Mouse (Mus musculus) liver, adult 2 months (tissue): Measurements from ENCODE around the gene Tex48. TPM values are rescaled to one million over a fixed set of nuclear protein-coding genes. Genes with fewer than 3 reads are reported as not detected.

Experiments
- DNase-seq: peaks from one replicate; pipeline ENCODE4 v3.0.0-alpha.2; 2011; ENCODE audit warnings: low read depth, low spot score; ENCODE audit errors: extremely low read depth
- H3K27ac ChIP-seq: fragments of 200-500 bp; replicated peaks from 2 replicates; pipeline ENCODE4 v1.5.1; 2012; ENCODE audit warnings: low read depth, mild to moderate bottlenecking, control low read depth, inconsistent platforms, low read length; ENCODE audit not compliant: insufficient read depth
- H3K27me3 ChIP-seq: fragments of 200-500 bp; 2 replicates; pipeline ENCODE4 v1.6.1; 2012; ENCODE audit warnings: mild to moderate bottlenecking, moderate library complexity, low read length, inconsistent platforms; ENCODE audit not compliant: control insufficient read depth, insufficient read depth
- H3K36me3 ChIP-seq: fragments of 200-500 bp; 2 replicates; pipeline ENCODE4 v1.6.1; 2012; ENCODE audit warnings: low read length, inconsistent platforms; ENCODE audit not compliant: control insufficient read depth, insufficient read depth
- H3K4me1 ChIP-seq: fragments of 200-500 bp; 2 replicates; pipeline ENCODE4 v1.6.1; 2011; ENCODE audit warnings: low read length; ENCODE audit not compliant: control insufficient read depth, insufficient read depth
- H3K4me3 ChIP-seq: fragments of 200-500 bp; 2 replicates; pipeline ENCODE4 v1.5.1; 2011; ENCODE audit warnings: low read depth, mild to moderate bottlenecking, control low read depth, low read length, moderate library complexity; ENCODE audit not compliant: insufficient read depth
- H3K79me2 ChIP-seq: fragments of 200-500 bp; 2 replicates; pipeline ENCODE4 v1.6.1; 2012; ENCODE audit warnings: inconsistent platforms, mild to moderate bottlenecking, low read length, moderate library complexity; ENCODE audit not compliant: control insufficient read depth, insufficient read depth
- H3K9ac ChIP-seq: fragments of 200-500 bp; 2 replicates; pipeline ENCODE4 v1.6.1; 2012; ENCODE audit warnings: low read depth, mild to moderate bottlenecking, control low read depth, inconsistent platforms, low read length
- CTCF ChIP-seq: fragments of 200-500 bp; IDR thresholded peaks from 2 replicates; pipeline ENCODE4 v1.5.1; 2011; ENCODE audit warnings: low read depth, low read length, control low read depth
- POLR2A ChIP-seq: fragments of 200-500 bp; IDR thresholded peaks from 2 replicates; pipeline ENCODE4 v1.6.1; 2011; ENCODE audit warnings: low read length, control low read depth; ENCODE audit not compliant: insufficient read depth; ENCODE audit errors: extremely low read depth
- whole genome bisulfite sequencing: fragments of 180-500 bp; shearing (Covaris S2); methylation state at CpG from one replicate; pipeline ENCODE4 v1.1.7; 2018; 5-methylcytosine and 5-hydroxymethylcytosine counted together
- polyA plus RNA-seq: library from polyadenylated mRNA; depleted of rRNA; stranded (reverse); fragments of >200 nt; gene quantifications from 2 replicates; pipeline ENCODE4 v1.2.3, GENCODE M21; 2012
- total RNA-seq: library from RNA; depleted of rRNA; stranded (reverse); fragments of >200 nt; gene quantifications from 2 replicates; pipeline ENCODE4 v1.2.3, GENCODE M21; 2014

The Tex48 gene
- total and polyA plus RNA-seq, 2 experiments, result not detected

- Histone ChIP-seq H3K36me3 (no peaks in the 10 kb centered on the region), H3K79me2 (no peaks in the 10 kb centered on the region), H3K27me3 (no peaks in the 10 kb centered on the region), H3K9ac (no peak overlapping the region), H3K27ac (no peak overlapping the region), H3K4me1 (no peaks in the 10 kb centered on the region), H3K4me3 (no peak overlapping the region)
- no peak for TF ChIP-seq POLR2A
- no peak for TF ChIP-seq CTCF
- DNase-seq, result no peak
- WGBS, result 92% methylated on average over 3 of the region's 3 CpGs
These were observed 16.7 kb downstream of the Tex48 start for GRCm38 (mm10) chr4:63605545-63605944.

GRCm38 (mm10) chr4:63604945-63605344 lies 17.3 kb downstream of the Tex48 start, which contains the start of gene Gm11213:
Gm11213 (minus strand) TSS chr4:63605261.
- no peaks in the 10 kb centered on the region for H3K79me2 ChIP-seq
- H3K9ac ChIP-seq, result no peak within 1 kb of the TSS
- WGBS, result 70% methylated on average over 3 of the region's 3 CpGs
- H3K27ac ChIP-seq, result no peak within 1 kb of the TSS
- DNase-seq, result no peak
- TF ChIP-seq POLR2A (no peak), CTCF (no peak)
- H3K4me1 ChIP-seq, result no peaks in the 10 kb centered on the region
- H3K27me3 ChIP-seq, result no peaks in the 10 kb centered on the region
- H3K4me3 ChIP-seq, result no peak within 1 kb of the TSS
- H3K36me3 ChIP-seq, result no peaks in the 10 kb centered on the region

GRCm38 (mm10) chr4:63601263-63601662 lies 21.0 kb downstream of the Tex48 start:
- no peak for DNase-seq
- TF ChIP-seq CTCF (no peak), POLR2A (no peak)
- Histone ChIP-seq H3K27ac (no peak overlapping the region), H3K4me3 (no peak overlapping the region), H3K36me3 (no peaks in the 10 kb centered on the region), H3K27me3 (no peaks in the 10 kb centered on the region), H3K4me1 (no peaks in the 10 kb centered on the region), H3K9ac (no peak overlapping the region), H3K79me2 (no peaks in the 10 kb centered on the region)

GRCm38 (mm10) chr4:63600786-63601185 lies 21.4 kb downstream of the Tex48 start:
- WGBS, result 60% methylated on average over 6 of the region's 6 CpGs
- H3K4me3 ChIP-seq, result no peak overlapping the region
- H3K27me3 ChIP-seq, result no peaks in the 10 kb centered on the region
- H3K79me2 ChIP-seq, result no peaks in the 10 kb centered on the region
- H3K4me1 ChIP-seq, result no peaks in the 10 kb centered on the region
- no peak overlapping the region for H3K27ac ChIP-seq
- TF ChIP-seq POLR2A (no peak), CTCF (no peak)
- no peak for DNase-seq
- no peak overlapping the region for H3K9ac ChIP-seq
- no peaks in the 10 kb centered on the region for H3K36me3 ChIP-seq

- Histone ChIP-seq H3K9ac (no peak overlapping the region), H3K4me1 (peaks cover 8% of the 10 kb centered on the region), H3K79me2 (no peaks in the 10 kb centered on the region), H3K27me3 (no peaks in the 10 kb centered on the region), H3K36me3 (no peaks in the 10 kb centered on the region), H3K27ac (no peak overlapping the region), H3K4me3 (no peak overlapping the region)
- TF ChIP-seq CTCF (no peak), POLR2A (no peak)
- no peak for DNase-seq
- 97% methylated on average over 4 of the region's 4 CpGs for WGBS
These were observed 26.2 kb downstream of the Tex48 start for GRCm38 (mm10) chr4:63596010-63596409.

- H3K27ac ChIP-seq, result no peak overlapping the region
- H3K9ac ChIP-seq, result no peak overlapping the region
- DNase-seq, result no peak
- no peak overlapping the region for H3K4me3 ChIP-seq
- TF ChIP-seq POLR2A, result no peak
- no peak for TF ChIP-seq CTCF
- H3K79me2 ChIP-seq, result no peaks in the 10 kb centered on the region
- H3K4me1 ChIP-seq, result peaks cover 8% of the 10 kb centered on the region
- H3K36me3 ChIP-seq, result no peaks in the 10 kb centered on the region
- no peaks in the 10 kb centered on the region for H3K27me3 ChIP-seq
- 19% methylated on average over 10 of the region's 10 CpGs for WGBS
These were observed 27.0 kb downstream of the Tex48 start for GRCm38 (mm10) chr4:63595259-63595658.
